Mouse (Mus musculus) neural tube, embryonic 14.5 days (tissue): ENCODE measurements at regions not wholly inside any gene's neighbourhood (a gene's known extent, or its start where the extent isn't known, plus 50 kb on each side); places are given as distances from the start of the nearest gene placed in this dataset.

Experiments
- ATAC-seq: fragments of 200-750 bp; cut with Nextera tagmentation; 2 replicates; pipeline ENCODE4 v1.8.0; 2017; ENCODE audit warnings: low read depth, mild to moderate bottlenecking, moderate TSS enrichment, moderate library complexity
- H3K27ac ChIP-seq: fragments of 300-500 bp; sonication (generic); 2 replicates; pipeline ENCODE4 v1.5.1; 2014; ENCODE audit warnings: low read depth, mild to moderate bottlenecking, control low read depth, low read length, moderate library complexity, mixed read lengths
- H3K27me3 ChIP-seq: fragments of 300-500 bp; sonication (generic); 2 replicates; pipeline ENCODE4 v1.6.1; 2014; ENCODE audit warnings: low read length; ENCODE audit not compliant: control insufficient read depth, insufficient read depth
- H3K36me3 ChIP-seq: fragments of 300-500 bp; sonication (generic); 2 replicates; pipeline ENCODE4 v1.6.1; 2014; ENCODE audit warnings: low read length, mixed read lengths; ENCODE audit not compliant: control insufficient read depth, insufficient read depth
- H3K4me1 ChIP-seq: fragments of 300-500 bp; sonication (generic); 2 replicates; pipeline ENCODE4 v1.6.1; 2014; ENCODE audit warnings: low read length; ENCODE audit not compliant: control insufficient read depth, insufficient read depth
- H3K4me2 ChIP-seq: fragments of 300-500 bp; sonication (generic); 2 replicates; pipeline ENCODE4 v1.6.1; 2014; ENCODE audit warnings: mild to moderate bottlenecking, low read depth, low read length, control low read depth
- H3K4me3 ChIP-seq: fragments of 300-500 bp; sonication (generic); 2 replicates; pipeline ENCODE4 v1.5.1; 2014; ENCODE audit warnings: low read depth, low read length, control low read depth, mixed read lengths
- H3K9ac ChIP-seq: fragments of 300-500 bp; sonication (generic); replicated peaks from 2 replicates; pipeline ENCODE4 v1.6.1; 2014; ENCODE audit warnings: low read depth, mild to moderate bottlenecking, control low read depth, low read length, mixed read lengths
- H3K9me3 ChIP-seq: fragments of 300-500 bp; sonication (generic); 2 replicates; pipeline ENCODE4 v1.6.1; 2016; ENCODE audit warnings: low read length; ENCODE audit not compliant: control insufficient read depth
- WGBS: fragments of 180-500 bp; shearing (Covaris S2); extraction: QIAGEN DNeasy Blood & Tissue Kit; methylation state at CpG from one replicate; pipeline ENCODE4 v1.1.7; 2014; 5-methylcytosine and 5-hydroxymethylcytosine counted together

DNA sequence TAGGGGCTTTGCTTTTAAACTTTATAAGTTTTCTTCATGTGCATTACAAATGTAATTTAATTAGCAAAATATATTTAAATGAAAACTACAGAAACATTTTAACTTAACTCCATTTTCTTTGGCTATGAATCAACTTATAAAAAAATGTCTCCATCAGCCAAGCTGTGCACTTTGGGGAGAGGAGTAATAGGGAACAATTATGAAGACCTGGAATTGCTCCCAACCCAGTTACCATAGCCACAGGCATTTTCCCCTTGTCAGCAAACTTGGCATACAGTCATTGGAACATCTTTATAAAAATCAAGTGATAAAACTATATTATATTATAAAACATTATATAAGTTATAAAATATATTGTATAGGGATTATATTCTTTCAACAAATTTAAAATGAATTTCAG lies 65.0 kb downstream of the Atxn7l3b start:
- Histone ChIP-seq H3K36me3 (no peaks in the 10 kb centered on the region), H3K4me2 (no peak overlapping the region), H3K4me1 (no peaks in the 10 kb centered on the region), H3K9ac (no peak overlapping the region), H3K27ac (no peak overlapping the region), H3K9me3 (no peaks in the 10 kb centered on the region), H3K27me3 (no peaks in the 10 kb centered on the region), H3K4me3 (no peak overlapping the region)
- ATAC-seq: no peak

DNA sequence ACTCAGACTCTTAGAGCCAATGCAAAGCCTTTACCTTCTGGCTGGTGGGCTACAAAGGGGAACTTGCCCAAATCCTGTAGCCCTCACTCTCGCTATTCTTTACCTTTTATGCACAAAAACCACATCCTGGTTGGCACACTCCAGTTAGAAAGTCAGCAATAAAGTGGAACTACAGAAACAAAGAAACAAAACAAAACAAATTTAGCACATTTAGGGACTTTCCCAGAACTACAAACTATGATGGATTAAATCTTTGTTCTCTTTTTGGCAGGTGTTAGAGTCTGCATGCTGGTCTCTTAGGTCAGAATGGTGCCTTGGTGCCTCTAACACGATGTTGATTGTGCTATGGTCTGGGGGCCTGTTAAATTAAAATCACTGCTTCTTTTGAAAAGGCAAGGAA lies 65.4 kb downstream of the Atxn7l3b start:
- H3K9me3 ChIP-seq: no peaks in the 10 kb centered on the region
- no peak for ATAC-seq
- no peaks in the 10 kb centered on the region for H3K27me3 ChIP-seq
- WGBS: 50% methylated on average over 2 of the region's 2 CpGs
- no peaks in the 10 kb centered on the region for H3K36me3 ChIP-seq
- H3K4me1 ChIP-seq: no peaks in the 10 kb centered on the region
- H3K27ac ChIP-seq: no peak overlapping the region
- no peak overlapping the region for H3K4me3 ChIP-seq
- H3K4me2 ChIP-seq: no peak overlapping the region
- no peak overlapping the region for H3K9ac ChIP-seq

DNA sequence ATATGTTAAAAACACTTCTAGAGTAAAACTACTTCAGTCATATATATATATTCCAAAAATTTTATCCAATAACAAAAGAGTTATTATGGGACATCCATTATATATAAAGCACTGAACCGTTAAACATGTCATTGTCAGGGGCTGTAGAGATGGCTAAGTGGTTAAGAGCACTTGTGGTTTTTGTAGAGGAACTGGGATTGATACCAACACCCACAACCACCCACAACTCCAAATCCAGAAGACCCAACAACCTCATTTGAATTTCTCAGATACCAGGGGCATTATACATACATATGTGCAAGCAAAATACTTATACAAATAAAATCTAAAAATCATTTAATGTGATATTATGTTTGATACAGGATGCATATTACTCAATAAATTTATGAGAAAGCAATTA lies 76.8 kb downstream of the Atxn7l3b start:
- ATAC-seq: no peak

DNA sequence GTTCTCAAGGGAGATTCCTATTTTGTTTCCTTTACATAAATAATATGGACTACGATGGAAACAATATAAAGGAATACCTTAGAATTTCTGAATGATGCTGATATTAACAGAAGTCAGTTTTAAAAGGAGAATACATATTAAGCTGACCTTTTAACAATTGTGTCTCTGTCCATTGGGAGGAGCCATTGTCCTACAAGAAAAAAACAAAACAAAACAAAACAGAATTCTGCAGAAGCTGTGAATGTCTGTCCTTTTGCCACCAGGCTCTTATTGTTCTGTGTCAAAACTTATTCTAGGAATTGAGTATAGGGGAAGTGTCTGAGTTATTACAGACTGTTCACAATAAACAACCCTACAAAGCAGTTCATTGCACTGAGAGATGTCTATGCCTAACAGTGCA lies 82.6 kb downstream of the Atxn7l3b start:
- no peak for ATAC-seq
- H3K4me3 ChIP-seq: no peak overlapping the region
- no peak overlapping the region for H3K9ac ChIP-seq
- H3K36me3 ChIP-seq: no peaks in the 10 kb centered on the region
- no peaks in the 10 kb centered on the region for H3K9me3 ChIP-seq
- no peak overlapping the region for H3K27ac ChIP-seq
- no peak overlapping the region for H3K4me2 ChIP-seq
- H3K27me3 ChIP-seq: no peaks in the 10 kb centered on the region
- H3K4me1 ChIP-seq: no peaks in the 10 kb centered on the region
- 53% methylated on average over 1 of the region's 1 CpGs for WGBS

More for the DNA sequence above, 76.8 kb downstream of the Atxn7l3b start:
- no peaks in the 10 kb centered on the region for H3K9me3 ChIP-seq
- H3K4me1 ChIP-seq: no peaks in the 10 kb centered on the region
- H3K27ac ChIP-seq: no peak overlapping the region
- WGBS: 83% methylated on average over 1 of the region's 1 CpGs
- no peak overlapping the region for H3K9ac ChIP-seq
- H3K4me3 ChIP-seq: no peak overlapping the region
- H3K27me3 ChIP-seq: no peaks in the 10 kb centered on the region
- no peak overlapping the region for H3K4me2 ChIP-seq
- H3K36me3 ChIP-seq: no peaks in the 10 kb centered on the region

DNA sequence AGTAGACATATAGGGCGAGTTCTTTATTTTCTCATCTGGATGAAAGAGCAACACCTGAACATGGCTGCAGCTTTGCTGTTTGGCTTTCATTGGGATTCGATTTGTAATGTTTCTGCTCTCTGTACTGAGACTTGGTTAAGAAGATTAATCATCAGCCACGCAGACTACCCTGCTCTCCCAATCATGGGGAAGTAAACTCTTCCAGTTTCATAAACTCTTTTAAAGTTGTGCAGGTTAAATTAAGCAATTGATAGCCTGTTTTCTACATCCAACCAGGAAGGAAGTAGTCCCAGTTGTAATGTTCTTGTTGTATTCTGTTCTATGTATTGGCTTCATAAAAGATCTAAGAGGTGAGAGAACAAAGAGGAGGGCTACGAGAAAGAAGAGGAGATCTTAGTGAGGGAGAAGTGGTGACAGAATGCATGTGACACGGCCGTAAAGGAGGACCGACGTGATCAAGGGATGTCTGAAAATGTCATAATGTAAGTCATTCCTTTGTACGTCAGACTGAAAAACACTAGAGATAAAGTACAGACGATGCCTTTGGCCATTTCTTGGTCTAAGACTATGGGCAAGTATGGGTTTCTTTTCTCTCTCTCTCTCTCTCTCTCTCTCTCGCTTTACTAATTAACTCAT lies 91.3 kb downstream of the Atxn7l3b start:
- no peaks in the 10 kb centered on the region for H3K4me1 ChIP-seq
- WGBS: 85% methylated on average over 11 of the region's 11 CpGs
- no peak for ATAC-seq
- no peak overlapping the region for H3K9ac ChIP-seq
- H3K27ac ChIP-seq: no peak overlapping the region
- no peaks in the 10 kb centered on the region for H3K27me3 ChIP-seq
- H3K36me3 ChIP-seq: no peaks in the 10 kb centered on the region
- no peaks in the 10 kb centered on the region for H3K9me3 ChIP-seq
- no peak overlapping the region for H3K4me2 ChIP-seq
- H3K4me3 ChIP-seq: no peak overlapping the region

DNA sequence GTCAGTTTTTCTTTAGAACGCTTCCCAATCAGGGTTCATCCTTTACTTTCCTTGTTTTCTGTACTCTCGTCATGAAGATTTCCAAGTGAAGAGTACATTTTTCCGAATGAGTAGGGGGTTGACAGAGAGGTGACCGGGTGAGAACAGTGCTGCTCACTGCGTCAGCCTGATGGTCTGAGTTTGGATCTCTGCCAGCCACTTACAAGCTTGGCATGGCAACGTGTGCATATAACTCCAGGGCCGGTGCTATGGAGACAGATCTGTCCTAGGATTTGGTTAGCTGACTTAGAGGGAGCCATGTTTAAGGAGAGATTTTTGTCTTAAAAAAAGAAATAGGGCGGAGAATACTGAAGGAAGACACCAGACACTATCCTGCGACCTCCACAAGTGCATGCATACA lies 92.8 kb downstream of the Atxn7l3b start:
- H3K27ac ChIP-seq: no peak overlapping the region
- no peaks in the 10 kb centered on the region for H3K36me3 ChIP-seq
- H3K4me2 ChIP-seq: no peak overlapping the region
- no peak overlapping the region for H3K9ac ChIP-seq
- ATAC-seq: peak; percentile 72; the same call in 1 of the 2 replicates
- H3K9me3 ChIP-seq: no peaks in the 10 kb centered on the region
- no peaks in the 10 kb centered on the region for H3K27me3 ChIP-seq
- 65% methylated on average over 9 of the region's 9 CpGs for WGBS
- H3K4me1 ChIP-seq: no peaks in the 10 kb centered on the region
- no peak overlapping the region for H3K4me3 ChIP-seq

DNA sequence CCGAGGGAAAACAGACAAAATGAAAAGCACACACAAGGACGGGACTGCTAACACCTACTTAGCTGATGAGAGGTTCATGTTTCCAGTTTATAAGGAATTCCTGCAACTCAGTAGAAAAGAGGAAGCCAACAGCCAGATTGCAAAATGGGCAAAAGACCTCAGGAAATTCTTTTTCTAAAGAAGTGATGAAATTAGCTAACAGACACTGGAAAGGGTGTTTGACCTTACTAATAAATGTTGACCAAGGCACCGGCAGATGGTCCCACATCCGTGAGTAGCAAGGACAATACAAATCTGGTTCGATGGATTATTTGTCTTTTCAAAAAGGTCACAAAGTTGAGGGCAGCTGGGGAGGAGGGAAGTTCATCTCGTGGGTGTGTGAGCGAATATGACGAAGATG lies 93.3 kb downstream of the Atxn7l3b start:
- no peaks in the 10 kb centered on the region for H3K27me3 ChIP-seq
- no peak overlapping the region for H3K4me3 ChIP-seq
- ATAC-seq: no peak
- H3K27ac ChIP-seq: no peak overlapping the region
- H3K9ac ChIP-seq: no peak overlapping the region
- no peaks in the 10 kb centered on the region for H3K4me1 ChIP-seq
- WGBS: 78% methylated on average over 8 of the region's 8 CpGs
- no peaks in the 10 kb centered on the region for H3K9me3 ChIP-seq
- H3K4me2 ChIP-seq: no peak overlapping the region
- H3K36me3 ChIP-seq: no peaks in the 10 kb centered on the region

DNA sequence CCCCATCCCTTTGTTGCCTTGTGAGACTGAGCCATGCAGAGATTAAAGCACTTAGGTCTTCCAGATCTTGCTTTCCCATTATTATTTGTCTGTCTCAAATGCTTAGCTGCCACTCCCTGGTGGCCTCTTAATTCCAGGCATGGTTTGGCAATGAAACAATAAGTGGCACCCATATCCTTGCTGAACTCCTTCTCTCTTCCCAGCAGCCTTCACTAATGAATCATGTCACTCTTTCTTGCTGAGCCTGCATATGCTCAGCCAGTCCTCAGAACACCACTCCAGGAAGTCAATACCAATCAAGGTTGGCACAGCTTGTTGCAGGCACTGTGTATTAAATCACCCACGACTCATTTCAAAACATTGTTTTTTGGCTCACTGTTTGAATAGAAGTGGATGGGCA lies 118.6 kb downstream of the Atxn7l3b start:
- peak; percentile 81; the same call in 1 of the 2 replicates for ATAC-seq
- no peak overlapping the region for H3K4me3 ChIP-seq
- 39% methylated on average over 1 of the region's 1 CpGs for WGBS

DNA sequence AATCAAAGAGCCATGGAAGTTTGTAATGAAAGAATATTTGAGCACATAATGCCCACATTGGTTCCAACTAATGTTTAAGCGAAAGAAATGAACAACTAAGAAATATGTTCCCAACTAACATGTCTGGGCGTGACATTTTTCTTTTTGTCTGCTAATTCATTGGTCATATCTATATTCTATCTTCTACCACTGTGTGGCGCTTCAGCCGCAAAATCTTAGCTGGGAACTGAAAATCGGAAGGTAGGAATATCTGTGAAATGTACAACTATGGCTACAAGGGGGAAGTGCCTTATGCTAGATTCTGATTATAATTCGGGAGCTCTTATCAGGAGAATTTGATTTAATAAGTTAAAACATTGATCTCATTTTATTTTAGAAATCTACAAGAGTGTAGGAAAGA lies 125.2 kb downstream of the Atxn7l3b start:
- Histone ChIP-seq H3K27ac (no peak overlapping the region), H3K27me3 (no peaks in the 10 kb centered on the region), H3K4me2 (no peak overlapping the region), H3K4me1 (no peaks in the 10 kb centered on the region), H3K36me3 (no peaks in the 10 kb centered on the region), H3K9ac (no peak overlapping the region), H3K9me3 (no peaks in the 10 kb centered on the region), H3K4me3 (no peak overlapping the region)
- 54% methylated on average over 6 of the region's 6 CpGs for WGBS
- no peak for ATAC-seq

More for the DNA sequence above, 118.6 kb downstream of the Atxn7l3b start:
- H3K9me3 ChIP-seq: no peaks in the 10 kb centered on the region
- no peak overlapping the region for H3K27ac ChIP-seq
- H3K27me3 ChIP-seq: no peaks in the 10 kb centered on the region
- H3K36me3 ChIP-seq: no peaks in the 10 kb centered on the region
- H3K4me2 ChIP-seq: no peak overlapping the region
- no peaks in the 10 kb centered on the region for H3K4me1 ChIP-seq
- no peak overlapping the region for H3K9ac ChIP-seq
